Mouse (Mus musculus) left cerebral cortex, postnatal 36 days (tissue): ENCODE results near the gene BC100530. TPM values are rescaled to one million over a fixed set of nuclear protein-coding genes. Genes with fewer than 3 reads are reported as not detected.
"Not testable (repeated sequence)": the region's sequence is repeated elsewhere in the genome, so short reads cannot be mapped to it uniquely, and the experiment has no call there.

Experiments
- DNase-seq, 2 experiments: peaks; one replicate each; pipeline ENCODE4 v3.0.0; 2021 to 2022; ENCODE audit warnings: low spot score in 2 of 2, mixed read lengths in 1 of 2
- intact Hi-C: fragments of 180-260 bp; cut with DNase I; formaldehyde crosslinking; loops from one replicate; pipeline ENCODE4 v1.15.1; 2025
- total RNA-seq, 2 experiments: library from RNA; stranded (reverse); gene quantifications; 2 replicates each; pipeline ENCODE4 v1.2.3; 2021

The BC100530 gene
- total RNA-seq = not detected

GRCm38 (mm10) chr16:36367648-36368047, at the start of gene BC100530:
Gene BC100530 (minus strand): TSS chr16:36367748.
- DNase-seq, intact Hi-C loops: not testable (repeated sequence)

GRCm38 (mm10) chr16:36408357-36408756, 40.8 kb upstream of the BC100530 start, which contains the start of gene Stfa2:
Gene Stfa2 (minus strand): TSS chr16:36408457.
- no peak for DNase-seq
- intact Hi-C loops = no loop called here

DNA sequence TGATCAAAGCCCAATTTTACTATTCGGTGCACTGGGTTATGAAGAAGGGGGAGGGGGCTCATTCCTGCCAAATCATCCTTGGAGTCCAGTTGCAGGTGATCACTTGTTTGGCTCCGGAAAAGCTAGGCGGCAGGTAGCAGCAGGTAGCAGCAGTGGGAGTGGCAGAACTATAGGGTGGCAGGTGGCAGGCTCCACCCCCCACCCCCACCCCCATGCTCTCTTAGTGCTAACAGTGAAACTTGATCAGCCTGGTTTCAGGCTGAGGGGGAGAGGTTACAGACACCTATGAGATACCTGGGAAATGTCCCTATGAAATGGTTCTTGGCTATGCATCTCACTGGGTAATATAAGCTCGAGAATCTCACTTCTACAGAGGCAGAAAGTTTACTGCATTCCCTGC, 21.5 kb upstream of the BC100530 start:
- intact Hi-C loops = no loop called here
- no peak for DNase-seq

- intact Hi-C loops = no loop called here
- no peak for DNase-seq
Observed at GRCm38 (mm10) chr16:36337171-36337570, 30.4 kb downstream of the BC100530 start.

- intact Hi-C loops = no loop called here
- DNase-seq = no peak
Observed at GRCm38 (mm10) chr16:36334232-36334631, 33.3 kb downstream of the BC100530 start, which contains the start of gene BC117090. Gene BC117090 (minus strand): TSS chr16:36334332.

DNA sequence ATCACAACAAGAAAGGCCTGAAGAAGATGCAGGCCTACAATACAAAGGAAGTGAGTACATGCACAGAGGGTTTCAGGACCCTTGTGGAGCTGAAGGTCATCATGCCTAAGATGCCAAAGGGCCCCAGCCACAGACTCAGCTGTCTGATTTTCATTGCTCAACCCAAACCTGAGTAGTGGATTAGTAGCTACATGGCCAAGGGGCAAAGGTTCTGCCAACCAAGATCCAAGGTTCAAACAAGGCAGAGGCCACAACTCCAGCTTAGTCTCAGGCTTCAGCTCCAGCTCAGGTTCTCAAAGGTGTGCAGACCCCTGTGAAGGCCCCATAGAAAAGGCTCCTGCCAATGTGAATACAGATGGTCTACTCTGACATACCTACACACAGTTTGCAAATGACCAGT, 48.3 kb downstream of the BC100530 start:
- intact Hi-C loops = no loop called here
- no peak for DNase-seq

- DNase-seq, intact Hi-C loops: not testable (repeated sequence)
Observed at GRCm38 (mm10) chr16:36316111-36316510, 51.4 kb downstream of the BC100530 start.

Other genes with a start within 250 kb of the BC100530 start
- not detected for gene Csta1, start 236.5 kb downstream of the BC100530 start, total RNA-seq
- gene Stfa2l1, start 210.9 kb downstream of the BC100530 start, total RNA-seq = not detected
- not detected for gene Gm5483, start 183.5 kb downstream of the BC100530 start, total RNA-seq
- gene Gm5416, start 157.3 kb downstream of the BC100530 start, total RNA-seq = not detected
- not detected for gene 2010005H15Rik, start 146.3 kb downstream of the BC100530 start, total RNA-seq
- not detected for gene Stfa1, start 90.8 kb downstream of the BC100530 start, total RNA-seq
- gene BC117090, start 33.4 kb downstream of the BC100530 start, total RNA-seq = not detected
- gene Stfa2, start 40.7 kb upstream of the BC100530 start, total RNA-seq = not detected
- not detected for gene Stfa3, start 87.6 kb upstream of the BC100530 start, total RNA-seq
- 1 to 10 TPM; 1.5 to 1.8 TPM for gene Casr, start 194.4 kb upstream of the BC100530 start, total RNA-seq